Mouse (Mus musculus) stomach, embryonic 16.5 days (tissue): Measurements from ENCODE around the gene Fignl2. TPM values are rescaled to one million over a fixed set of nuclear protein-coding genes. Genes with fewer than 3 reads are reported as not detected.

Experiments used
- ATAC-seq: fragments of 200-750 bp; cut with Nextera tagmentation; 2 replicates; pipeline ENCODE4 v1.8.0; 2017; ENCODE audit warnings: moderate number of reproducible peaks, moderate TSS enrichment; ENCODE audit not compliant: insufficient read depth, low FRiP score
- H3K27ac ChIP-seq: fragments of 300-500 bp; sonication (generic); 2 replicates; pipeline ENCODE4 v1.5.1; 2014; ENCODE audit warnings: low read length
- H3K27me3 ChIP-seq: fragments of 300-500 bp; sonication (generic); 2 replicates; pipeline ENCODE4 v1.6.1; 2014; ENCODE audit warnings: low read length, control low read depth, mixed read lengths; ENCODE audit not compliant: control insufficient read depth, insufficient read depth
- H3K36me3 ChIP-seq: fragments of 300-500 bp; sonication (generic); 2 replicates; pipeline ENCODE4 v1.6.1; 2014; ENCODE audit warnings: low read length; ENCODE audit not compliant: control insufficient read depth, insufficient read depth
- H3K4me1 ChIP-seq: fragments of 300-500 bp; sonication (generic); 2 replicates; pipeline ENCODE4 v1.6.1; 2014; ENCODE audit warnings: low read length, control low read depth, mixed read lengths; ENCODE audit not compliant: control insufficient read depth, insufficient read depth
- H3K4me2 ChIP-seq: fragments of 300-500 bp; sonication (generic); 2 replicates; pipeline ENCODE4 v1.6.1; 2014; ENCODE audit warnings: low read depth, low read length, mixed read lengths
- H3K4me3 ChIP-seq: fragments of 300-500 bp; sonication (generic); replicated peaks from 2 replicates; pipeline ENCODE4 v1.5.1; 2014; ENCODE audit warnings: mild to moderate bottlenecking, low read length
- H3K9ac ChIP-seq: fragments of 300-500 bp; sonication (generic); 2 replicates; pipeline ENCODE4 v1.6.1; 2014; ENCODE audit warnings: low read length
- H3K9me3 ChIP-seq: fragments of 300-500 bp; sonication (generic); replicated peaks from 2 replicates; pipeline ENCODE4 v1.6.1; 2016; ENCODE audit warnings: low read length, control low read depth; ENCODE audit not compliant: control insufficient read depth
- WGBS: fragments of 180-500 bp; shearing (Covaris S2); extraction: QIAGEN DNeasy Blood & Tissue Kit; methylation state at CpG from one replicate; pipeline ENCODE4 v1.1.7; 2014; 5-methylcytosine and 5-hydroxymethylcytosine counted together
- polyA plus RNA-seq: library from polyadenylated mRNA; unstranded; fragments of >200 nt; fragmentation: Nextera tagmentation; extraction: Ambion mirVana; gene quantifications from 2 replicates; pipeline ENCODE4 v1.2.1, GENCODE M21; 2015

Fignl2 gene
- polyA plus RNA-seq, 1 experiment from 2014 or later = 0.10 TPM

GRCm38 (mm10) chr15:101084499-101084898 lies 6.1 kb upstream of the Fignl2 start:
- no peaks in the 10 kb centered on the region for H3K9me3 ChIP-seq
- H3K9ac ChIP-seq = no peak overlapping the region
- no peaks in the 10 kb centered on the region for H3K27me3 ChIP-seq
- H3K4me1 ChIP-seq = peaks cover 14% of the 10 kb centered on the region
- H3K27ac ChIP-seq = no peak overlapping the region
- WGBS = 70% methylated on average over 10 of the region's 10 CpGs
- H3K4me3 ChIP-seq = no peak overlapping the region
- no peak overlapping the region for H3K4me2 ChIP-seq
- H3K36me3 ChIP-seq = no peaks in the 10 kb centered on the region
- no peak for ATAC-seq

- Histone ChIP-seq H3K36me3 (no peaks in the 10 kb centered on the region), H3K9ac (no peak overlapping the region), H3K4me3 (no peak overlapping the region), H3K27me3 (no peaks in the 10 kb centered on the region), H3K9me3 (no peaks in the 10 kb centered on the region), H3K27ac (peak overlapping the region; percentile 36; the same call in 1 of the 2 replicates), H3K4me2 (no peak overlapping the region), H3K4me1 (peaks cover 14% of the 10 kb centered on the region)
- WGBS = 49% methylated on average over 4 of the region's 4 CpGs
- ATAC-seq = no peak
These were observed 3.9 kb upstream of the Fignl2 start for GRCm38 (mm10) chr15:101082236-101082635.

GRCm38 (mm10) chr15:101081035-101081548 lies 2.7 kb upstream of the Fignl2 start:
- Histone ChIP-seq H3K4me1 (peaks cover 24% of the 10 kb centered on the region), H3K4me3 (no peak overlapping the region), H3K9me3 (no peaks in the 10 kb centered on the region), H3K36me3 (no peaks in the 10 kb centered on the region), H3K9ac (no peak overlapping the region), H3K27me3 (no peaks in the 10 kb centered on the region), H3K4me2 (no peak overlapping the region), H3K27ac (no peak overlapping the region)
- 73% methylated on average over 7 of the region's 7 CpGs for WGBS
- ATAC-seq = no peak

GRCm38 (mm10) chr15:101080031-101080520 lies 1.7 kb upstream of the Fignl2 start:
- no peak overlapping the region for H3K4me2 ChIP-seq
- no peak overlapping the region for H3K4me3 ChIP-seq
- no peak overlapping the region for H3K27ac ChIP-seq
- H3K9ac ChIP-seq = no peak overlapping the region
- no peak for ATAC-seq
- H3K4me1 ChIP-seq = peaks cover 34% of the 10 kb centered on the region
- no peaks in the 10 kb centered on the region for H3K36me3 ChIP-seq
- WGBS = 81% methylated on average over 9 of the region's 9 CpGs
- H3K27me3 ChIP-seq = no peaks in the 10 kb centered on the region
- H3K9me3 ChIP-seq = no peaks in the 10 kb centered on the region

- ATAC-seq = peak; percentile 81
- H3K4me1 ChIP-seq = peaks cover 36% of the 10 kb centered on the region
- 2% methylated on average over 30 of the region's 30 CpGs for WGBS
These were observed 377 bp upstream of the Fignl2 start for GRCm38 (mm10) chr15:101078731-101079156.

GRCm38 (mm10) chr15:101077001-101077812 lies 1.2 kb downstream of the Fignl2 start:
- WGBS = 4% methylated on average over 34 of the region's 34 CpGs

More at GRCm38 (mm10) chr15:101078731-101079156, 377 bp upstream of the Fignl2 start:
- H3K9me3 ChIP-seq = no peaks in the 10 kb centered on the region
- no peaks in the 10 kb centered on the region for H3K27me3 ChIP-seq
- peak overlapping the region; percentile 74 for H3K4me3 ChIP-seq
- H3K4me2 ChIP-seq = peak overlapping the region; percentile 89
- peak overlapping the region; percentile 96 for H3K9ac ChIP-seq
- H3K27ac ChIP-seq = peak overlapping the region; percentile 88
- no peaks in the 10 kb centered on the region for H3K36me3 ChIP-seq

GRCm38 (mm10) chr15:101076071-101077000 lies 2.0 kb downstream of the Fignl2 start:
- Histone ChIP-seq H3K4me1 (peaks cover 36% of the 10 kb centered on the region), H3K27me3 (no peaks in the 10 kb centered on the region), H3K27ac (no peak overlapping the region), H3K36me3 (no peaks in the 10 kb centered on the region), H3K4me3 (peak overlapping the region; percentile 74), H3K9me3 (no peaks in the 10 kb centered on the region), H3K4me2 (peak overlapping the region; percentile 89), H3K9ac (peak overlapping the region; percentile 96)
- WGBS = 23% methylated on average over 26 of the region's 26 CpGs
- ATAC-seq = no peak

More at GRCm38 (mm10) chr15:101077001-101077812, 1.2 kb downstream of the Fignl2 start:
- Histone ChIP-seq H3K4me3 (peak overlapping the region; percentile 74), H3K27me3 (no peaks in the 10 kb centered on the region), H3K4me2 (peak overlapping the region; percentile 89), H3K36me3 (no peaks in the 10 kb centered on the region), H3K9ac (peak overlapping the region; percentile 96), H3K4me1 (peaks cover 39% of the 10 kb centered on the region), H3K27ac (peak overlapping the region; percentile 88), H3K9me3 (no peaks in the 10 kb centered on the region)
- no peak for ATAC-seq

GRCm38 (mm10) chr15:101075656-101076055 lies 2.7 kb downstream of the Fignl2 start:
- no peaks in the 10 kb centered on the region for H3K9me3 ChIP-seq
- no peak overlapping the region for H3K4me3 ChIP-seq
- H3K36me3 ChIP-seq = no peaks in the 10 kb centered on the region
- no peaks in the 10 kb centered on the region for H3K27me3 ChIP-seq
- peak overlapping the region; percentile 89; the same call in 1 of the 2 replicates for H3K4me2 ChIP-seq
- ATAC-seq = no peak
- H3K27ac ChIP-seq = no peak overlapping the region
- WGBS = 64% methylated on average over 5 of the region's 5 CpGs
- peaks cover 40% of the 10 kb centered on the region for H3K4me1 ChIP-seq
- H3K9ac ChIP-seq = no peak overlapping the region
